Mouse (Mus musculus) midbrain, embryonic 10.5 days (tissue): ENCODE measurements around the gene Ttc13. TPM values are rescaled to one million over a fixed set of nuclear protein-coding genes. Genes with fewer than 3 reads are reported as not detected.
A peak's percentile ranks its signal among the peaks of the same experiment; 100 is the strongest.

Experiments used
- DNase-seq: peaks from one replicate; pipeline ENCODE4 v3.0.0-alpha.2; 2017; ENCODE audit warnings: low spot score
- H3K27ac ChIP-seq: fragments of 300-500 bp; sonication (generic); replicated peaks from 2 replicates; pipeline ENCODE4 v1.5.1; 2016; ENCODE audit warnings: mild to moderate bottlenecking
- H3K27me3 ChIP-seq: fragments of 300-500 bp; sonication (generic); 2 replicates; pipeline ENCODE4 v1.6.1; 2016; ENCODE audit warnings: low read depth, mild to moderate bottlenecking; ENCODE audit not compliant: poor library complexity, severe bottlenecking
- H3K36me3 ChIP-seq: fragments of 300-500 bp; sonication (generic); 2 replicates; pipeline ENCODE4 v1.6.1; 2016; ENCODE audit warnings: mild to moderate bottlenecking, moderate library complexity
- H3K4me1 ChIP-seq: fragments of 300-500 bp; sonication (generic); 2 replicates; pipeline ENCODE4 v1.6.1; 2016
- H3K4me3 ChIP-seq: fragments of 300-500 bp; sonication (generic); 2 replicates; pipeline ENCODE4 v1.5.1; 2016; ENCODE audit warnings: mild to moderate bottlenecking, moderate library complexity
- H3K9me3 ChIP-seq: fragments of 300-500 bp; sonication (generic); replicated peaks from 2 replicates; pipeline ENCODE4 v1.6.1; 2016; ENCODE audit warnings: mild to moderate bottlenecking
- WGBS: fragments of 180-500 bp; shearing (Covaris S2); methylation state at CpG from one replicate; pipeline ENCODE4 v1.1.7; 2016; 5-methylcytosine and 5-hydroxymethylcytosine counted together
- polyA plus RNA-seq: library from polyadenylated mRNA; unstranded; fragments of >200 nt; fragmentation: Nextera tagmentation; extraction: Ambion mirVana; gene quantifications from 2 replicates; pipeline ENCODE4 v1.2.1, GENCODE M21; 2016

The Ttc13 gene
- polyA plus RNA-seq, 1 experiment from 2014 or later = 53.3 TPM

- no peaks in the 10 kb centered on the region for H3K9me3 ChIP-seq
- 0 out of 2 replicates have a peak, but pooled peaks cover 4% of the 10 kb centered on the region for H3K4me1 ChIP-seq
- no peak for DNase-seq
- H3K27ac ChIP-seq = no peak overlapping the region
- 94% methylated on average over 8 of the region's 8 CpGs for WGBS
- no peak overlapping the region for H3K4me3 ChIP-seq
- H3K27me3 ChIP-seq = no peaks in the 10 kb centered on the region
- peaks cover 53% of the 10 kb centered on the region for H3K36me3 ChIP-seq
Measured at GRCm38 (mm10) chr8:124641599-124641998, 80.2 kb downstream of the Ttc13 start.

GRCm38 (mm10) chr8:124635247-124635502 lies 86.6 kb downstream of the Ttc13 start:
- 86% methylated on average over 8 of the region's 8 CpGs for WGBS
- Histone ChIP-seq H3K4me3 (no peak overlapping the region), H3K4me1 (peaks cover 16% of the 10 kb centered on the region), H3K27ac (no peak overlapping the region), H3K27me3 (no peaks in the 10 kb centered on the region), H3K9me3 (no peaks in the 10 kb centered on the region), H3K36me3 (peaks cover 43% of the 10 kb centered on the region)
- no peak for DNase-seq

GRCm38 (mm10) chr8:124634411-124635246 lies 87.2 kb downstream of the Ttc13 start:
- Histone ChIP-seq H3K4me1 (peaks cover 16% of the 10 kb centered on the region), H3K27ac (no peak overlapping the region), H3K9me3 (no peaks in the 10 kb centered on the region), H3K36me3 (peaks cover 41% of the 10 kb centered on the region), H3K4me3 (no peak overlapping the region), H3K27me3 (no peaks in the 10 kb centered on the region)
- WGBS = 89% methylated on average over 13 of the region's 13 CpGs
- DNase-seq = no peak

- Histone ChIP-seq H3K27me3 (no peaks in the 10 kb centered on the region), H3K4me1 (peaks cover 16% of the 10 kb centered on the region), H3K36me3 (peaks cover 26% of the 10 kb centered on the region), H3K27ac (no peak overlapping the region), H3K4me3 (no peak overlapping the region), H3K9me3 (no peaks in the 10 kb centered on the region)
- no peak for DNase-seq
- WGBS = 88% methylated on average over 14 of the region's 14 CpGs
Measured at GRCm38 (mm10) chr8:124633001-124633703, 88.6 kb downstream of the Ttc13 start.

GRCm38 (mm10) chr8:124631966-124632365 lies 89.8 kb downstream of the Ttc13 start:
- Histone ChIP-seq H3K9me3 (no peaks in the 10 kb centered on the region), H3K27me3 (no peaks in the 10 kb centered on the region), H3K4me3 (no peak overlapping the region), H3K27ac (peak overlapping the region; percentile 50), H3K4me1 (peaks cover 16% of the 10 kb centered on the region), H3K36me3 (peaks cover 14% of the 10 kb centered on the region)
- DNase-seq = no peak
- WGBS = 50% methylated on average over 7 of the region's 7 CpGs

- peaks cover 3% of the 10 kb centered on the region for H3K36me3 ChIP-seq
- WGBS = 81% methylated on average over 4 of the region's 4 CpGs
- H3K4me1 ChIP-seq = peaks cover 16% of the 10 kb centered on the region
- DNase-seq = no peak
- H3K9me3 ChIP-seq = no peaks in the 10 kb centered on the region
- H3K4me3 ChIP-seq = no peak overlapping the region
- no peaks in the 10 kb centered on the region for H3K27me3 ChIP-seq
- H3K27ac ChIP-seq = no peak overlapping the region
Measured at GRCm38 (mm10) chr8:124630891-124631290, 90.9 kb downstream of the Ttc13 start.

GRCm38 (mm10) chr8:124630489-124630888 lies 91.3 kb downstream of the Ttc13 start:
- Histone ChIP-seq H3K27me3 (no peaks in the 10 kb centered on the region), H3K27ac (no peak overlapping the region), H3K9me3 (no peaks in the 10 kb centered on the region), H3K4me3 (no peak overlapping the region), H3K36me3 (no peaks in the 10 kb centered on the region), H3K4me1 (peaks cover 16% of the 10 kb centered on the region)
- DNase-seq = no peak
- WGBS = 89% methylated on average over 6 of the region's 6 CpGs

- Histone ChIP-seq H3K4me1 (peaks cover 3% of the 10 kb centered on the region; the same call in 1 of the 2 replicates), H3K36me3 (no peaks in the 10 kb centered on the region), H3K27ac (no peak overlapping the region), H3K4me3 (no peak overlapping the region), H3K9me3 (no peaks in the 10 kb centered on the region), H3K27me3 (no peaks in the 10 kb centered on the region)
- DNase-seq = no peak
- WGBS = 84% methylated on average over 9 of the region's 9 CpGs
Measured at GRCm38 (mm10) chr8:124626251-124626650, 95.5 kb downstream of the Ttc13 start.

Other genes with a start within 250 kb of the Ttc13 start
- gene Cog2, start 201.2 kb downstream of the Ttc13 start, polyA plus RNA-seq = 45.6 and 46.5 TPM in 2 replicates
- gene Agt, start 152.3 kb downstream of the Ttc13 start, polyA plus RNA-seq = not detected in 2 replicates
- not detected in 2 replicates for gene Capn9, start 145.9 kb downstream of the Ttc13 start, polyA plus RNA-seq
- gene 2310022B05Rik, start 58.6 kb downstream of the Ttc13 start, polyA plus RNA-seq = 17.5 and 17.7 TPM in 2 replicates
- gene Arv1, start 156 bp upstream of the Ttc13 start, polyA plus RNA-seq = 35.4 and 36.5 TPM in 2 replicates
- 1.7 and 2.0 TPM in 2 replicates for gene Fam89a, start 29.8 kb upstream of the Ttc13 start, polyA plus RNA-seq
- 0.46 and 1.4 TPM in 2 replicates for gene Trim67, start 71.1 kb upstream of the Ttc13 start, polyA plus RNA-seq
- 149 and 156 TPM in 2 replicates for gene Gnpat, start 141.1 kb upstream of the Ttc13 start, polyA plus RNA-seq
- 61.7 and 72.1 TPM in 2 replicates for gene 2810004N23Rik, start 141.1 kb upstream of the Ttc13 start, polyA plus RNA-seq
- gene Exoc8, start 175.7 kb upstream of the Ttc13 start, polyA plus RNA-seq = 8.4 and 9.6 TPM in 2 replicates
- 10.6 and 14.7 TPM in 2 replicates for gene Sprtn, start 175.9 kb upstream of the Ttc13 start, polyA plus RNA-seq
- gene Egln1, start 227.3 kb upstream of the Ttc13 start, polyA plus RNA-seq = 11.9 and 12.3 TPM in 2 replicates